Mouse (Mus musculus): Measurements from ENCODE around the gene Pnpla7. TPM values are rescaled to one million over a fixed set of nuclear protein-coding genes. Genes with fewer than 3 reads are reported as not detected.

Pnpla7 gene
- polyA plus RNA-seq, 1 experiment from 2014 or later = 3.1 TPM

GRCm38 (mm10) chr2:25006767-25007166, 30.9 kb downstream of the Pnpla7 start:
- Histone ChIP-seq H3K27ac (ENCODE audit: low read depth, low read length) (no peak overlapping the region), H3K4me1 (ENCODE audit: control insufficient read depth, insufficient read depth, low read length) (no peaks in the 10 kb centered on the region), H3K4me2 (no peak overlapping the region), H3K9me3 (ENCODE audit: control insufficient read depth, low read length) (no peaks in the 10 kb centered on the region), H3K36me3 (ENCODE audit: control insufficient read depth, insufficient read depth, low read length) (no peaks in the 10 kb centered on the region), H3K4me3 (ENCODE audit: low read depth, low read length) (no peak overlapping the region), H3K9ac (ENCODE audit: low read length) (no peak overlapping the region), H3K27me3 (ENCODE audit: control insufficient read depth, insufficient read depth, low read length) (no peaks in the 10 kb centered on the region)
- DNase-seq (ENCODE audit: low spot score, missing footprints) = no peak
- no peak for ATAC-seq (ENCODE audit: low FRiP score)
- 87% methylated on average over 1 of the region's 1 CpGs for WGBS

DNA sequence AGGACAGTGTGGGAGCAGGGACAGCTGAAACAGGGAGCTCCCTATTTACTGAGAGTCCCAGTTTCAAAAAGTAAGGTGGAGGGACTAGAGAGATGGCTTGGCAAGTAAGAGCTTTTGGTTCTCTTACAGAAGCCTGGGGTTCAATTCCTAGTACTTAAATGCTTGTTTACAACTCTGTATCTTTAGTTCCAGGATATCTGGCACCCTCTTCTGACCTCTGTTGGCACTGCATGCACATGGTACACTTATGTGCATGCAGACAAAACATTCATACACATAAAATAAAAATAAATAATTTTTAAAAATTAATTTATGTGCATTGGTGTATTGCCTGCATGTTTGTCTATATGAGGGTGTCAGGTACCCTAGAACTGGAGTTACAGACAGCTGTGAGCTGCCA, 32.4 kb downstream of the Pnpla7 start:
- ATAC-seq (ENCODE audit: low FRiP score) (no peak), DNase-seq (ENCODE audit: low spot score, missing footprints) (no peak)
- no peak overlapping the region for H3K27ac ChIP-seq (ENCODE audit: low read depth, low read length)
- H3K9me3 ChIP-seq (ENCODE audit: control insufficient read depth, low read length) = no peaks in the 10 kb centered on the region
- H3K36me3 ChIP-seq (ENCODE audit: control insufficient read depth, insufficient read depth, low read length) = no peaks in the 10 kb centered on the region
- H3K27me3 ChIP-seq (ENCODE audit: control insufficient read depth, insufficient read depth, low read length) = no peaks in the 10 kb centered on the region
- H3K9ac ChIP-seq (ENCODE audit: low read length) = no peak overlapping the region
- H3K4me2 ChIP-seq = no peak overlapping the region
- H3K4me3 ChIP-seq (ENCODE audit: low read depth, low read length) = no peak overlapping the region
- H3K4me1 ChIP-seq (ENCODE audit: control insufficient read depth, insufficient read depth, low read length) = no peaks in the 10 kb centered on the region

DNA sequence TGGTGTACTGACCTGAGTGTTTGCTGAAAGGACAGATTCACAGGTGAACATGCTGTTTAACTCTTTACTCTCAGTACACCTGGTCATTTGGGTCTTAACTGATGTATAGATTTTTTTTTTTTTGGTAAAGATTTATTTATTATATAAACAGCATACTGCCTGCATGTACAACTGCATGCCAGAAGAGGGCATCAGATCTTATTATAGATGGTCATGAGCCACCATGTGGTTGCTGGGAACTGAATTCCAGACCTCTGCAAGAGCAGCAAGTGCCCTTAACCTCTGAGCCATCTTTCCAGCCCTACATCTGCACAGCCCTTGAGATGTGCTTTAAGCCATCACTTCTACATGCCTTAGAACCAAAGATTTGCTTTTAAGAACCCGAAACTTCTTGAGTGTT, 46.8 kb downstream of the Pnpla7 start:
- H3K36me3 ChIP-seq (ENCODE audit: control insufficient read depth, insufficient read depth, low read length) = no peaks in the 10 kb centered on the region
- H3K4me2 ChIP-seq = no peak overlapping the region
- no peak overlapping the region for H3K4me3 ChIP-seq (ENCODE audit: low read depth, low read length)
- no peaks in the 10 kb centered on the region for H3K27me3 ChIP-seq (ENCODE audit: control insufficient read depth, insufficient read depth, low read length)
- H3K27ac ChIP-seq (ENCODE audit: low read depth, low read length) = no peak overlapping the region
- H3K4me1 ChIP-seq (ENCODE audit: control insufficient read depth, insufficient read depth, low read length) = no peaks in the 10 kb centered on the region
- ATAC-seq (ENCODE audit: low FRiP score) (no peak), DNase-seq (ENCODE audit: low spot score, missing footprints) (no peak)
- no peak overlapping the region for H3K9ac ChIP-seq (ENCODE audit: low read length)
- 94% methylated on average over 1 of the region's 1 CpGs for WGBS
- H3K9me3 ChIP-seq (ENCODE audit: control insufficient read depth, low read length) = no peaks in the 10 kb centered on the region

DNA sequence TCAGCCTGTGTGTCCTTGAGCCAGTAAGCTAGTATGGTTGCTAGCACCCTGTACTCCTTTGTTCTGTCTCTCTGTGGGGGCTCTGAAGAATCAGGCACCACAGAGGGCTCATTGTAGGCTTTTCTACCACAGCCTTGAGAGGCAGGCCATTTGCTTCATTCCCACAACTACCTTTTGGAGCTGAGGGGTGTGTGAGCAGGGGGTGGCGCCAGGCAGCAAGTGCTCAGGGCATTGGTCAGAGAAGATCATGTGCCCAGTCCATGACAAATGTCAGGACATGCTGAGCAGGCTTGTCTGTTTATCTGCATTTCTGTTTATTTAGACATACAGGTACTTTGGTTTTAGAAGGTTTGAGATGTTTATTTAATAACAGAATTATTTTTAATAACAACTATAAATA, 49.3 kb downstream of the Pnpla7 start:
- ATAC-seq (ENCODE audit: low FRiP score) = no peak
- H3K4me3 ChIP-seq (ENCODE audit: low read depth, low read length) = no peak overlapping the region
- H3K4me1 ChIP-seq (ENCODE audit: control insufficient read depth, insufficient read depth, low read length) = no peaks in the 10 kb centered on the region
- no peak overlapping the region for H3K9ac ChIP-seq (ENCODE audit: low read length)
- no peak overlapping the region for H3K4me2 ChIP-seq
- no peaks in the 10 kb centered on the region for H3K36me3 ChIP-seq (ENCODE audit: control insufficient read depth, insufficient read depth, low read length)
- H3K9me3 ChIP-seq (ENCODE audit: control insufficient read depth, low read length) = no peaks in the 10 kb centered on the region
- H3K27ac ChIP-seq (ENCODE audit: low read depth, low read length) = no peak overlapping the region
- DNase-seq (ENCODE audit: low spot score, missing footprints) = no peak
- no peaks in the 10 kb centered on the region for H3K27me3 ChIP-seq (ENCODE audit: control insufficient read depth, insufficient read depth, low read length)
- WGBS = 91% methylated on average over 1 of the region's 1 CpGs

DNA sequence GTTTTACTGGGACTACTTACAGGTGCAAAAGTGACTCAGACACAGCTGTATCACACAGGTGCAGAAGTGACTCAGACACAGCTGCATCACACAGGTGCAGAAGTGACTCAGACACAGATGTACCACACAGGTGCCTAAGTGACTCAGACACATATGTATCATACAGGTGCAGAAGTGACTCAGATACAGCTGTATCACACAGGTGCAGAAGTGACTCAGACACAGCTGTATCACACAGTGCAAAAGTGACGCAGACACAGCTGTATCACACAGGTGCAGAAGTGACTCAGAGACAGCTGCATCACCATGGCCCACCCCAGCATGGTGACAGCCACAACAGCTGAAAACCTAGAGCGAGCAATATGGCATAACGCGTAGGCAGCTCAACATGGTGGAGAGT, 59.2 kb downstream of the Pnpla7 start:
- Histone ChIP-seq H3K27me3 (ENCODE audit: control insufficient read depth, insufficient read depth, low read length) (no peaks in the 10 kb centered on the region), H3K9me3 (ENCODE audit: control insufficient read depth, low read length) (no peaks in the 10 kb centered on the region), H3K9ac (ENCODE audit: low read length) (no peak overlapping the region), H3K4me2 (no peak overlapping the region), H3K27ac (ENCODE audit: low read depth, low read length) (no peak overlapping the region), H3K4me1 (ENCODE audit: control insufficient read depth, insufficient read depth, low read length) (no peaks in the 10 kb centered on the region), H3K4me3 (ENCODE audit: low read depth, low read length) (no peak overlapping the region), H3K36me3 (ENCODE audit: control insufficient read depth, insufficient read depth, low read length) (no peaks in the 10 kb centered on the region)
- 92% methylated on average over 4 of the region's 4 CpGs for WGBS
- DNase-seq (ENCODE audit: low spot score, missing footprints) = no peak
- no peak for ATAC-seq (ENCODE audit: low FRiP score)

DNA sequence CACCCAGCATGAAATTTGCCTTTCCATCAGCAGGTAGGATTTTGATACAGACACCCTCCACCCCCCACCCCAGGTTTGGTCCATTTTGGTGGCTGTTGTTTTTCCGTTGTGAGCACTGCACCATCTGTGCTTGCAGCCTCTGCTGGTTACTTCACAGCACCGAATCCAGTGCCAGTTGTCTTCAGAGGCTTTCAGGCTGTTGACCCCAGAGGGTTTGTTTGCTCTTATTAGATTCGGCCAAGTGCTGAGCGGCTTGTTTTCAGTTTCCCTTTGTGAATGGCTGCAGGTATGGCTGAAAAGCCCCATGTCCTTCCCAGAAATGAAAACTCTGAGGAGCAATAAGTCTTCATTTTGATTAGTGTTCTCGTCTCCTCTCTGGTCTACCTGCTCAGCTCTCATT, 64.3 kb downstream of the Pnpla7 start:
- ATAC-seq (ENCODE audit: low FRiP score) (no peak), DNase-seq (ENCODE audit: low spot score, missing footprints) (no peak)
- Histone ChIP-seq H3K9me3 (ENCODE audit: control insufficient read depth, low read length) (no peaks in the 10 kb centered on the region), H3K36me3 (ENCODE audit: control insufficient read depth, insufficient read depth, low read length) (no peaks in the 10 kb centered on the region), H3K9ac (ENCODE audit: low read length) (no peak overlapping the region), H3K4me1 (ENCODE audit: control insufficient read depth, insufficient read depth, low read length) (no peaks in the 10 kb centered on the region), H3K4me3 (ENCODE audit: low read depth, low read length) (no peak overlapping the region), H3K4me2 (no peak overlapping the region), H3K27ac (ENCODE audit: low read depth, low read length) (no peak overlapping the region), H3K27me3 (ENCODE audit: control insufficient read depth, insufficient read depth, low read length) (no peaks in the 10 kb centered on the region)
- 82% methylated on average over 5 of the region's 5 CpGs for WGBS

- Histone ChIP-seq H3K4me2 (no peak overlapping the region), H3K4me1 (ENCODE audit: control insufficient read depth, insufficient read depth, low read length) (peaks cover 12% of the 10 kb centered on the region), H3K27me3 (ENCODE audit: control insufficient read depth, insufficient read depth, low read length) (no peaks in the 10 kb centered on the region), H3K9ac (ENCODE audit: low read length) (no peak overlapping the region), H3K36me3 (ENCODE audit: control insufficient read depth, insufficient read depth, low read length) (no peaks in the 10 kb centered on the region), H3K4me3 (ENCODE audit: low read depth, low read length) (no peak overlapping the region), H3K9me3 (ENCODE audit: control insufficient read depth, low read length) (no peaks in the 10 kb centered on the region), H3K27ac (ENCODE audit: low read depth, low read length) (no peak overlapping the region)
- DNase-seq (ENCODE audit: low spot score, missing footprints) (no peak), ATAC-seq (ENCODE audit: low FRiP score) (no peak)
- 93% methylated on average over 7 of the region's 7 CpGs for WGBS
These were observed 75.1 kb downstream of the Pnpla7 start for GRCm38 (mm10) chr2:25050921-25051320.

DNA sequence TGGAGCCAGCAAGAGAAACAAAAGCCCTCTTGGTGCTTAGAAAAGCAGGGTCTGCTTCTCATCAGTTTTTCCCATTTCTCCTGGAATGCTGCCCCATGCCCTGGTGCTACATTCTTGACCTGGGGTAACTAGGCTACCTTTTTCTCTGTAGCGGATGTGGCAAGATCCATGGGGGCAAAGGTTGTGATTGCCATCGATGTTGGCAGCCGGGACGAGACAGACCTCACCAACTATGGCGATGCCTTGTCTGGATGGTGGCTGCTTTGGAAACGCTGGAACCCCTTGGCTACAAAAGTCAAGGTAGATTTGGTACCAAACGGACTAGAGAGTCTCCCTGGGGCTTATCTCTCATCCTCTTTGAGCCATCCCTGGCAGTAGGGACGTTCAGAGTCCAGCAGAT, 75.6 kb downstream of the Pnpla7 start:
- H3K4me3 ChIP-seq (ENCODE audit: low read depth, low read length) = no peak overlapping the region
- H3K27ac ChIP-seq (ENCODE audit: low read depth, low read length) = no peak overlapping the region
- peaks cover 12% of the 10 kb centered on the region for H3K4me1 ChIP-seq (ENCODE audit: control insufficient read depth, insufficient read depth, low read length)
- H3K9me3 ChIP-seq (ENCODE audit: control insufficient read depth, low read length) = no peaks in the 10 kb centered on the region
- WGBS = 84% methylated on average over 8 of the region's 8 CpGs
- no peaks in the 10 kb centered on the region for H3K36me3 ChIP-seq (ENCODE audit: control insufficient read depth, insufficient read depth, low read length)
- DNase-seq (ENCODE audit: low spot score, missing footprints) = no peak
- no peak overlapping the region for H3K4me2 ChIP-seq
- no peak overlapping the region for H3K9ac ChIP-seq (ENCODE audit: low read length)
- no peaks in the 10 kb centered on the region for H3K27me3 ChIP-seq (ENCODE audit: control insufficient read depth, insufficient read depth, low read length)
- ATAC-seq (ENCODE audit: low FRiP score) = no peak

DNA sequence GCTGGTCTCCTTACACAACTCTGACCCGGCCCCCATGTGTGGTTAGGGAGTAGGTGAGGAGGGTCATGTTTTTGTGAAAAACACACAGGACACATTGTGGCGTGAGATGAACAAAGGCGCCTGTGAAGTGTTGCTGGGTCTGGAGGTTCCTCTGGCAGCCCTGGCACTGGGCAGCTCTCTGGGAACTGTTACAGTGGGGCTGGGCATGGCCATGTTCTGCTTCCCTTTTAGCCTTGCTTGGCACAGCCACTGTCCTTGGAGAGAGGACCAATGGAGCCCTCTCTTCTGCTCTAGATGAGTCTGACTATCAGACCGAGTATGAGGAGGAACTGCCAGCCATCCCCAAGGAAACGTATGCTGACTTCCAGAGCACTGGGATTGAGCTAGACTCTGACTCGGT, 77.3 kb downstream of the Pnpla7 start:
- Histone ChIP-seq H3K4me2 (no peak overlapping the region), H3K4me3 (ENCODE audit: low read depth, low read length) (no peak overlapping the region), H3K9ac (ENCODE audit: low read length) (no peak overlapping the region), H3K9me3 (ENCODE audit: control insufficient read depth, low read length) (no peaks in the 10 kb centered on the region), H3K27ac (ENCODE audit: low read depth, low read length) (no peak overlapping the region), H3K36me3 (ENCODE audit: control insufficient read depth, insufficient read depth, low read length) (peaks cover 4% of the 10 kb centered on the region; the same call in 1 of the 2 replicates), H3K27me3 (ENCODE audit: control insufficient read depth, insufficient read depth, low read length) (no peaks in the 10 kb centered on the region), H3K4me1 (ENCODE audit: control insufficient read depth, insufficient read depth, low read length) (peaks cover 12% of the 10 kb centered on the region)
- ATAC-seq (ENCODE audit: low FRiP score) (no peak), DNase-seq (ENCODE audit: low spot score, missing footprints) (no peak)
- 87% methylated on average over 6 of the region's 6 CpGs for WGBS

Data from midbrain, embryonic 11.5 days (tissue).